Mouse (Mus musculus) hindbrain, embryonic 15.5 days (tissue): Measurements from ENCODE around the gene Cyb5rl. TPM values are rescaled to one million over a fixed set of nuclear protein-coding genes. Genes with fewer than 3 reads are reported as not detected.
A peak's percentile ranks its signal among the peaks of the same experiment; 100 is the strongest.
"Not testable (repeated sequence)": the region's sequence is repeated elsewhere in the genome, so short reads cannot be mapped to it uniquely, and the experiment has no call there.

Experiments
- ATAC-seq: fragments of 200-750 bp; cut with Nextera tagmentation; 2 replicates; pipeline ENCODE4 v1.8.0; 2017; ENCODE audit warnings: low read depth, moderate number of reproducible peaks, moderate TSS enrichment; ENCODE audit not compliant: low FRiP score
- H3K27ac ChIP-seq: fragments of 300-500 bp; sonication (generic); replicated peaks from 2 replicates; pipeline ENCODE4 v1.5.1; 2015; ENCODE audit warnings: mild to moderate bottlenecking, inconsistent platforms
- H3K27me3 ChIP-seq: fragments of 300-500 bp; sonication (generic); 2 replicates; pipeline ENCODE4 v1.6.1; 2015; ENCODE audit warnings: control low read depth, inconsistent platforms
- H3K36me3 ChIP-seq: fragments of 300-500 bp; sonication (generic); 2 replicates; pipeline ENCODE4 v1.6.1; 2015; ENCODE audit warnings: control low read depth, inconsistent platforms
- H3K4me1 ChIP-seq: fragments of 300-500 bp; sonication (generic); replicated peaks from 2 replicates; pipeline ENCODE4 v1.6.1; 2015; ENCODE audit warnings: control low read depth, inconsistent platforms
- H3K4me2 ChIP-seq: fragments of 300-500 bp; sonication (generic); 2 replicates; pipeline ENCODE4 v1.6.1; 2015; ENCODE audit warnings: moderate library complexity, mild to moderate bottlenecking, inconsistent platforms
- H3K4me3 ChIP-seq: fragments of 300-500 bp; sonication (generic); 2 replicates; pipeline ENCODE4 v1.5.1; 2015; ENCODE audit warnings: mild to moderate bottlenecking, inconsistent platforms
- H3K9ac ChIP-seq: fragments of 300-500 bp; sonication (generic); 2 replicates; pipeline ENCODE4 v1.6.1; 2015; ENCODE audit warnings: inconsistent platforms
- H3K9me3 ChIP-seq: fragments of 300-500 bp; sonication (generic); 2 replicates; pipeline ENCODE4 v1.6.1; 2016; ENCODE audit warnings: control low read depth, inconsistent platforms
- WGBS: fragments of 180-500 bp; shearing (Covaris S2); methylation state at CpG from one replicate; pipeline ENCODE4 v1.1.7; 2015; 5-methylcytosine and 5-hydroxymethylcytosine counted together
- polyA plus RNA-seq: library from polyadenylated mRNA; unstranded; fragments of >200 nt; fragmentation: Nextera tagmentation; extraction: Ambion mirVana; gene quantifications from 2 replicates; pipeline ENCODE4 v1.2.1, GENCODE M21; 2015

The Cyb5rl gene
- polyA plus RNA-seq, 1 experiment from 2014 or later, result 3.6 TPM

GRCm38 (mm10) chr4:107096043-107096442, 29.3 kb downstream of the Cyb5rl start:
- H3K27me3 ChIP-seq, result no peaks in the 10 kb centered on the region
- H3K9me3 ChIP-seq, result no peaks in the 10 kb centered on the region
- H3K9ac ChIP-seq, result no peak overlapping the region
- H3K36me3 ChIP-seq, result no peaks in the 10 kb centered on the region
- no peak overlapping the region for H3K4me3 ChIP-seq
- no peak for ATAC-seq
- 0 out of 2 replicates have a peak overlapping the region, but pooled peaks have one; percentile 12 for H3K27ac ChIP-seq
- peaks cover 22% of the 10 kb centered on the region for H3K4me1 ChIP-seq
- WGBS, result 22% methylated on average over 6 of the region's 6 CpGs
- H3K4me2 ChIP-seq, result no peak overlapping the region

- Histone ChIP-seq H3K9me3 (no peaks in the 10 kb centered on the region), H3K4me3 (no peak within 1 kb of the TSS), H3K36me3 (no peaks in the 10 kb centered on the region), H3K27ac (0 out of 2 replicates have a peak within 1 kb of the TSS, but pooled peaks have one; percentile 12), H3K27me3 (no peaks in the 10 kb centered on the region), H3K9ac (no peak within 1 kb of the TSS), H3K4me2 (no peak within 1 kb of the TSS), H3K4me1 (peaks cover 22% of the 10 kb centered on the region)
- WGBS, result 30% methylated on average over 16 of the region's 16 CpGs
- no peak for ATAC-seq
Observed at GRCm38 (mm10) chr4:107096841-107097373, 30.1 kb downstream of the Cyb5rl start, which contains the start of gene Cdcp2. Cdcp2 (plus strand) TSS chr4:107096891.

DNA sequence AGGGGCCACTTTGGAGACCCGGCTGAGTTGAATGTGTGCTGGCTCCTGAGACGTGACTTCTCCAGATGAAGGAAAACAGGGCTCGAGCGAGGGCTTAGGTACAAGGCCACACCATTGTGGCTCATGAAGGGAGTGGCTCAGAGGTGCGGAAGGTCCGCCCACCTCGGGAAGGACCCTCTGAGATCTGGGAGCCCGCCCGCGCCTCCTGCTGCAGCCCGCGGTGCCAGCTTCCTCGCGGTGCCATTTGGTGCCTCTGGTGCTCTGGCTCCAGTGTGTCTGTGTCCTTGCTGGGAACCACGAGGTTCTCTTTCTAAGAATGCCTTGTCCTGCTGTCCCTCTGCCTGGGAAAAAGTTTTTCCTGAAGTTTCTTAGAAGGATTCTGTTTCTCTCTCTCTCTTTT, 31.1 kb downstream of the Cyb5rl start:
- H3K4me2 ChIP-seq, result no peak overlapping the region
- H3K9me3 ChIP-seq, result no peaks in the 10 kb centered on the region
- peaks cover 22% of the 10 kb centered on the region for H3K4me1 ChIP-seq
- H3K4me3 ChIP-seq, result no peak overlapping the region
- no peak for ATAC-seq
- no peak overlapping the region for H3K27ac ChIP-seq
- 65% methylated on average over 15 of the region's 15 CpGs for WGBS
- no peaks in the 10 kb centered on the region for H3K36me3 ChIP-seq
- H3K27me3 ChIP-seq, result no peaks in the 10 kb centered on the region
- H3K9ac ChIP-seq, result no peak overlapping the region

DNA sequence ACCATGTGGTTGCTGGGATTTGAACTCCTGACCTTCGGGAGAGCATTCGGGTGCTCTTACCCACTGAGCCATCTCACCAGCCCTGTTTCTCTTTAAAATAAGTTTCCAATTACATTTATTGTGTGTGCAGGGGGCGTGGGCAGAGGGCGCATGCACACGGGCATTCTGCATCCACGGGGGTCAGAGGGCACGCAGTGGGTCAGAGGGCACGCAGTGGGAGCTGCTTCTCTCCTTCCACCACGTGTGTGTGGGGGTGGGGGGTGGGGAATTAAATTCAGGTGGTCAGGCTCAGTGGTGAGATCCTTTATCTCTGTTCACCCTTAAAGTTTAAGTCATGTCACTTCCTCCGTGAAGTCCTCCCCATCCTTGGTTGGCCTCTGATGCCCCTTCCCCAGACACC, 31.6 kb downstream of the Cyb5rl start:
- Histone ChIP-seq H3K4me3 (no peak overlapping the region), H3K27me3 (no peaks in the 10 kb centered on the region), H3K4me1 (peaks cover 22% of the 10 kb centered on the region), H3K36me3 (no peaks in the 10 kb centered on the region), H3K9ac (no peak overlapping the region), H3K4me2 (no peak overlapping the region), H3K27ac (no peak overlapping the region), H3K9me3 (no peaks in the 10 kb centered on the region)
- 65% methylated on average over 10 of the region's 10 CpGs for WGBS
- no peak for ATAC-seq

DNA sequence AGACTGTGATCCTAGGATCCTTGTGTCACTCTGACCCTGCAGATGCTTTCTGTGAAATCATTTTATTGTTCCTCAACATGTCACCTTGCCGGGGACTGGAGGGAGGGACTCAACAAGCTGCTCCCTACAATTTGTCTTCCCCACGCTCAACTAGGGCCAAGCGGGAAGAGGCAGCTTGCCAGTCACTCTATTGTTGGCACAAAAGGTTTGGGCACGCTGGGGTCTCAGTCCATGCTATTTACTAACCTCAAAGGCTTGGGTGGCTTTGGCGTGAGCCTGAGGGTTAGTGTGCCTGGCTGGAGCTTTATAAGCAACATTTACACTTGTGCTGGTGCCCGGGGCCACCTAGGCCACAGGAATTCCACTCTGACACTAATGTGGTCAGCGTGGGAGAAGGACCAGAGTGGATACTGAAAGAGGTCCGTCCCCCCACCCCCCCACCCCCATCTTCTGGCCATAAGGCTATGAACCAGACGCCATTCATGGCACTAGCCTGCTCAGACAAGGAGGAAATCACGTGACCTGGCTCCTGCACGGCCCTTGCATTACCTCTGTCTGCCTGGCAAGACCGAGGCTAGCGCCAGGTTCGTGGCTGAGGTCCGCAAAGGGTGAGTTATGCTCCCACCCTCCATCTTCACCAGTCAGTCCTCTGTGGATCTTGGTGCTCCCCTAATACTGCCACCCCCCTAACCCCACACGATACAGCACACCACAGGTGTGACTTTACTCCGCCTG, 32.2 kb downstream of the Cyb5rl start:
- no peak overlapping the region for H3K27ac ChIP-seq
- H3K4me2 ChIP-seq, result no peak overlapping the region
- H3K9ac ChIP-seq, result no peak overlapping the region
- no peak overlapping the region for H3K4me3 ChIP-seq
- ATAC-seq, result no peak
- 69% methylated on average over 17 of the region's 17 CpGs for WGBS
- H3K36me3 ChIP-seq, result no peaks in the 10 kb centered on the region
- H3K27me3 ChIP-seq, result no peaks in the 10 kb centered on the region
- peaks cover 22% of the 10 kb centered on the region for H3K4me1 ChIP-seq
- H3K9me3 ChIP-seq, result no peaks in the 10 kb centered on the region

DNA sequence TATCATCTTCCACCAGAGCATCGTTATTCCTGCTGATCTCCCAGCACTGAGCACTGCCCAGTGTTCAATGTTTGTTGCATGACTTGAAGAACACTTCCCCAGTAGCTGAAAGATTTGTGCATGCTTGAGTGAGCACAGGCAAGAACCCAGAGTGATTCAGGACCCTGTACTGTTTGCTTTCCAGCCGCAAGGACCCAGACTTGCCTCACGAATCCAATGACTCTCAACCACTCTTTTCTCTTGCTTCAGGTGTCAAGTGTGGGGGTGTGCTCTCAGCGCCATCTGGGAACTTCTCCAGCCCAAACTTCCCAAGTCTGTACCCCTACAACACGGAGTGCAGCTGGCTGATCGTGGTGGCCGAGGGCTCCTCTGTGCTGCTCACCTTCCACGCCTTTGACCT, 35.4 kb downstream of the Cyb5rl start:
- H3K36me3 ChIP-seq, result no peaks in the 10 kb centered on the region
- no peak overlapping the region for H3K27ac ChIP-seq
- no peak overlapping the region for H3K9ac ChIP-seq
- WGBS, result 79% methylated on average over 8 of the region's 8 CpGs
- H3K9me3 ChIP-seq, result no peaks in the 10 kb centered on the region
- H3K27me3 ChIP-seq, result no peaks in the 10 kb centered on the region
- H3K4me1 ChIP-seq, result peaks cover 7% of the 10 kb centered on the region
- no peak overlapping the region for H3K4me2 ChIP-seq
- ATAC-seq, result no peak
- no peak overlapping the region for H3K4me3 ChIP-seq

- no peaks in the 10 kb centered on the region for H3K36me3 ChIP-seq
- no peak overlapping the region for H3K9ac ChIP-seq
- no peaks in the 10 kb centered on the region for H3K27me3 ChIP-seq
- WGBS, result 86% methylated on average over 16 of the region's 16 CpGs
- H3K4me1 ChIP-seq, result peaks cover 8% of the 10 kb centered on the region
- no peak overlapping the region for H3K27ac ChIP-seq
- no peak overlapping the region for H3K4me3 ChIP-seq
- no peak overlapping the region for H3K4me2 ChIP-seq
- no peak for ATAC-seq
- H3K9me3 ChIP-seq, result no peaks in the 10 kb centered on the region
Observed at GRCm38 (mm10) chr4:107106777-107107176, 40.0 kb downstream of the Cyb5rl start.

GRCm38 (mm10) chr4:107108291-107108731, 41.5 kb downstream of the Cyb5rl start:
- Histone ChIP-seq H3K9ac (0 out of 2 replicates have a peak overlapping the region, but pooled peaks have one; percentile 6), H3K27ac (no peak overlapping the region)

DNA sequence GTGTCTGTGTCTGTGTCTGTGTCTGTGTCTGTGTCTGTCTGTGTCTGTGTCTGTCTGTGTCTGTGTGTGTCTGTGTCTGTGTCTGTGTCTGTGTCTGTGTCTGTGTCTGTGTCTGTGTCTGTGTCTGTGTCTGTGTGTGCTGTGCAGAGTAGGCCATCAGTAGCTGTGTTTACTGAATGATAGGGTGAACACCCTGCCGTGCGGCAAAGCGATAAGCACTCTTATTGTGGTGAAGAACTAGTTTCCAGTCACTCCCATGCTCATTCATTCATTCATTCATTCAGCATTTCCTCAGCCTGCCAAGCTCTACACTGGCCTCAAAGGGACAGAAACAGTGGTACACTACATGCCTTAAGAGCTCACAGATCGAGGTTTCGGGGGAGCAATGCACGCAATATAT, 42.4 kb downstream of the Cyb5rl start:
- not testable (repeated sequence) for H3K4me2 ChIP-seq, H3K27me3 ChIP-seq, H3K27ac ChIP-seq, H3K9ac ChIP-seq, ATAC-seq, H3K36me3 ChIP-seq, H3K4me3 ChIP-seq, H3K4me1 ChIP-seq, H3K9me3 ChIP-seq
- 95% methylated on average over 6 of the region's 6 CpGs for WGBS

More at GRCm38 (mm10) chr4:107108291-107108731, 41.5 kb downstream of the Cyb5rl start:
- Histone ChIP-seq H3K9me3 (no peaks in the 10 kb centered on the region), H3K4me3 (no peak overlapping the region), H3K27me3 (no peaks in the 10 kb centered on the region), H3K4me2 (peak overlapping the region; percentile 24; the same call in 1 of the 2 replicates), H3K4me1 (peaks cover 8% of the 10 kb centered on the region), H3K36me3 (no peaks in the 10 kb centered on the region)
- peak; percentile 65 for ATAC-seq
- 18% methylated on average over 13 of the region's 13 CpGs for WGBS

GRCm38 (mm10) chr4:107114278-107114677, 47.5 kb downstream of the Cyb5rl start:
- Histone ChIP-seq H3K9ac (no peak overlapping the region), H3K4me2 (no peak overlapping the region), H3K36me3 (no peaks in the 10 kb centered on the region), H3K9me3 (no peaks in the 10 kb centered on the region), H3K27ac (no peak overlapping the region), H3K27me3 (no peaks in the 10 kb centered on the region), H3K4me1 (no peaks in the 10 kb centered on the region), H3K4me3 (no peak overlapping the region)
- 63% methylated on average over 8 of the region's 8 CpGs for WGBS
- ATAC-seq, result no peak

DNA sequence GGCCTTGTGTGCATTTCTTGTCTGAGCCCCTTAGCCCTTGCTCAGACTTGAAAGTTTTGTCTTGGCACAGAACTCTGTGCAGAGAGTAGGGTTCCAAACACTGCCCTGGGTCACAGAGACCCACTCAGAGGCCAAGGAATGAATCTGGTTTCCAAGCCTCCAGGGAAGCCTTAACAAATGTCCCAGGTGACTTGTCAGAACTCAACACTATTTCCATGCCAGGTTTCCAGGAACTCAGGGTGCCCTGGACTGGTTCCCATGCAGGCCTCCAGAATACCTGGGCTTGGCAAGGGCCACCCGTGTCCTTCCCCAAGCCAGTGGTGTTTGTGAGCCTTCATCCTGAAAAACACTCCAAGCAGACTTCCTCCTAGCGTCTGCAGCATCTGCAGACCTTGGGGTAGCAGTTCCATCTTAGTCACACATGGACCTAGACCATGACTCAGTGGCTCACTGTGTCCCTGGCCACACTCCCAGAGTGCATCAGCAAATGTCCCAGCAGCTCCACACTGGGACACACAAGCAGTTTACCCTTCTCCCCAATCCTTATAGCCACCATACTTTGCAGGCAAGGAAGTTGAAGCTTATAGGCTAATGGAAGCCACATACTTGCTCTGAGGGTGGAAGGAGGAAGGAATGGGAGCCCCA, 51.1 kb downstream of the Cyb5rl start:
- H3K4me1 ChIP-seq, result no peaks in the 10 kb centered on the region
- ATAC-seq, result no peak
- 88% methylated on average over 2 of the region's 2 CpGs for WGBS
- H3K4me2 ChIP-seq, result no peak overlapping the region
- H3K9ac ChIP-seq, result no peak overlapping the region
- H3K36me3 ChIP-seq, result no peaks in the 10 kb centered on the region
- H3K9me3 ChIP-seq, result no peaks in the 10 kb centered on the region
- H3K27ac ChIP-seq, result no peak overlapping the region
- no peak overlapping the region for H3K4me3 ChIP-seq
- no peaks in the 10 kb centered on the region for H3K27me3 ChIP-seq

DNA sequence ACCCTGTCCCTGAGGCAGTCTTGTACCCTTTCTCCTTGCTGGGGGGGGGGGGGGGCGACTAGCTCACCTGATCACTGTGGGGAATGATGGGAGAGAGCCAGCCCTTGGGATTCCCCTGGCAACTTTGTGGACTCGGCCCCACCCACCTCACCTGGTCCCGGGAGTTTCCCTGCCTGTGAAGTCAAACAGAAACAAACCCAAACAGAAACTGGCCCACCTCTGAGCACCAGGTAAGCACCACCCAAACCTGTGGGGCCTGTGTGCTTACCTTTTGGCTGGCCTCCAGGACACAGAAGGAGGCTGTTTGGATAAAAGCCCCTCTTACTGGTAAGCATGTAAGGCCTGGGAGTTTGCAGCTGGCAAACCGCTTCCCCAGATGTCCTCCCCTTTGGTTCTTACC, 52.3 kb downstream of the Cyb5rl start:
- no peak for ATAC-seq
- Histone ChIP-seq H3K9ac (no peak overlapping the region), H3K9me3 (no peaks in the 10 kb centered on the region), H3K4me1 (0 out of 2 replicates have a peak, but pooled peaks cover 3% of the 10 kb centered on the region), H3K27me3 (no peaks in the 10 kb centered on the region), H3K4me3 (no peak overlapping the region), H3K4me2 (no peak overlapping the region), H3K36me3 (no peaks in the 10 kb centered on the region), H3K27ac (no peak overlapping the region)
- 63% methylated on average over 4 of the region's 4 CpGs for WGBS
